Mouse (Mus musculus): ENCODE data around the gene Sipa1l3. TPM values are rescaled to one million over a fixed set of nuclear protein-coding genes. Genes with fewer than 3 reads are reported as not detected.
A peak's percentile ranks its signal among the peaks of the same experiment; 100 is the strongest.

The Sipa1l3 gene
- polyA plus RNA-seq, 2 experiments, result 16.2 to 39.0 TPM

DNA sequence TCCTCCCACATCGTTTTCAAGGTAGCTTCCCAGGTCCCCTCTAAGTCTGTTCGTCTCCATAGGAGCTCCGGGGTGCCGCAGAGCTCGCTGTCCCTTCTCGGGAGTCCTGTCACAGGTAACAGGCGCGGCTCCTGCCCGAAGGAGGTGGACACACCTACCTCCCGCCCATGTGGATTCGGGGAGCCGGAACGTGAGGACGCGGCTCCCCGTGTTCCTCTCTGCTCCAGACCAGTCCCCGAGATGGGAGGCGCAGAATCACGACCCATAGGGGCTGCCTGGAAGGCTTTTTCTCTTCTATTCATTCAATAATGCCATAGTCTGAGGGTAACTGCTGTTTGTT, 740 bp upstream of the Sipa1l3 start:
- no peaks in the 10 kb centered on the region for H3K9me3 ChIP-seq (ENCODE audit: control insufficient read depth, low read length)
- H3K27ac ChIP-seq (replicated peaks; ENCODE audit: low read depth, low read length), result peak overlapping the region; percentile 70
- H3K36me3 ChIP-seq (ENCODE audit: control insufficient read depth, insufficient read depth, low read length), result no peaks in the 10 kb centered on the region
- H3K4me3 ChIP-seq (replicated peaks; ENCODE audit: low read length), result peak overlapping the region; percentile 88
- under 1% methylated on average over 18 of the region's 19 CpGs for WGBS
- peaks cover 7% of the 10 kb centered on the region for H3K4me1 ChIP-seq (ENCODE audit: control insufficient read depth, insufficient read depth, low read length)
- ATAC-seq (ENCODE audit: low FRiP score, low read depth), result no peak
- TF ChIP-seq POLR2A (IDR thresholded peaks at IDR 0.05; ENCODE audit: borderline replicate concordance, extremely low read depth, insufficient read depth, insufficient read length), result no peak
- no peak for DNase-seq (ENCODE audit: low spot score)
- peak overlapping the region; percentile 81 for H3K9ac ChIP-seq (ENCODE audit: low read depth, low read length, severe bottlenecking)
- no peaks in the 10 kb centered on the region for H3K27me3 ChIP-seq (ENCODE audit: control insufficient read depth, insufficient read depth, low read length)
- peak overlapping the region; percentile 68 for H3K4me2 ChIP-seq (replicated peaks; ENCODE audit: low read depth, low read length, severe bottlenecking)

DNA sequence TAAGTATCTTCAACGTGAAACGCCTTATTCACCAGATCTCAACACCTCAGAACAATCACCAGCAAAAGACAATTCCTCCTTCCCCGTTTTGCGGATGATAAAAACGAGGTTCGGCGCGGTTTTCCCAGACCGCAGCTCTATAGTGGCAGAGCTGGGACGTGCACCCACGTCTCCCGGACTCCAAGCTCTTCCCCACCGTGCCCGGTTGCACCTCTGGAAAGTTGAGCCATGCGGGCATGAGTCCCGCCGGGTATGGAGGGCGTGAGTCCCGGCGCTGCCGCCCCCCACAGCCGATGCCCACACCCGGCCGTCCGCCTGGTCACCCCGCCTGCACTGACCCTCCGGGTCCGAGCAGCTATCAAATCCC, 404 bp downstream of the Sipa1l3 start:
- ATAC-seq (ENCODE audit: low FRiP score, low read depth) (peak; percentile 5), DNase-seq (ENCODE audit: low spot score) (peak; percentile 29)
- Histone ChIP-seq H3K27ac (replicated peaks; ENCODE audit: low read depth, low read length) (peak overlapping the region; percentile 7; the same call in 1 of the 2 replicates), H3K4me3 (replicated peaks; ENCODE audit: low read length) (peak overlapping the region; percentile 88), H3K4me2 (replicated peaks; ENCODE audit: low read depth, low read length, severe bottlenecking) (peak overlapping the region; percentile 68), H3K27me3 (ENCODE audit: control insufficient read depth, insufficient read depth, low read length) (no peaks in the 10 kb centered on the region), H3K9me3 (ENCODE audit: control insufficient read depth, low read length) (no peaks in the 10 kb centered on the region), H3K4me1 (ENCODE audit: control insufficient read depth, insufficient read depth, low read length) (peaks cover 7% of the 10 kb centered on the region), H3K9ac (ENCODE audit: low read depth, low read length, severe bottlenecking) (peak overlapping the region; percentile 81), H3K36me3 (ENCODE audit: control insufficient read depth, insufficient read depth, low read length) (no peaks in the 10 kb centered on the region)
- TF ChIP-seq POLR2A (IDR thresholded peaks at IDR 0.05; ENCODE audit: borderline replicate concordance, extremely low read depth, insufficient read depth, insufficient read length), result no peak
- 5% methylated on average over 18 of the region's 28 CpGs for WGBS

DNA sequence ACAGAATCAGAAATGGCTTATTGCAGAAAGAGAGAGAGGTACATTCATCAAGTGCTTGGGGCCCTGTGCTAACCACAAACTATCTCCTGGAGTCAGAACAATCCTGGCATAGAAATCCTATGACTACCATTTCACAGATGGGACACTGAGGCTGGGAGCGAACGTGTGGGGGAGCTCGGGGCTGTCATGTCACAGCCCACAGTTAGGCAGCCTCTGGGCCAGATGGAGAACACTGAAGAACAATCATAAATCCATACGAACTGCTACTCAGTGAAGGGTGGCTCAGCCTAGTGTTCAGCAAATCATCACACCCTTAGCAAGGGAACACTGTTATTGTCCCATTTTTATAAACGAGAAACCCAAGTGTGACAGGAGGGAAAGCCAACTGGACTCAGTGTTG, 1.3 kb downstream of the Sipa1l3 start:
- ATAC-seq (ENCODE audit: low FRiP score, low read depth), result no peak
- WGBS, result 61% methylated on average over 5 of the region's 5 CpGs
- Histone ChIP-seq H3K27ac (replicated peaks; ENCODE audit: low read depth, low read length) (no peak overlapping the region), H3K9me3 (ENCODE audit: control insufficient read depth, low read length) (no peaks in the 10 kb centered on the region), H3K9ac (ENCODE audit: low read depth, low read length, severe bottlenecking) (0 out of 2 replicates have a peak overlapping the region, but pooled peaks have one; percentile 4), H3K36me3 (ENCODE audit: control insufficient read depth, insufficient read depth, low read length) (no peaks in the 10 kb centered on the region), H3K4me3 (replicated peaks; ENCODE audit: low read length) (peak overlapping the region; percentile 88), H3K4me2 (replicated peaks; ENCODE audit: low read depth, low read length, severe bottlenecking) (peak overlapping the region; percentile 68), H3K27me3 (ENCODE audit: control insufficient read depth, insufficient read depth, low read length) (no peaks in the 10 kb centered on the region), H3K4me1 (ENCODE audit: control insufficient read depth, insufficient read depth, low read length) (peaks cover 8% of the 10 kb centered on the region)
- DNase-seq (ENCODE audit: low spot score), result no peak
- no peak for TF ChIP-seq POLR2A (IDR thresholded peaks at IDR 0.05; ENCODE audit: borderline replicate concordance, extremely low read depth, insufficient read depth, insufficient read length)

DNA sequence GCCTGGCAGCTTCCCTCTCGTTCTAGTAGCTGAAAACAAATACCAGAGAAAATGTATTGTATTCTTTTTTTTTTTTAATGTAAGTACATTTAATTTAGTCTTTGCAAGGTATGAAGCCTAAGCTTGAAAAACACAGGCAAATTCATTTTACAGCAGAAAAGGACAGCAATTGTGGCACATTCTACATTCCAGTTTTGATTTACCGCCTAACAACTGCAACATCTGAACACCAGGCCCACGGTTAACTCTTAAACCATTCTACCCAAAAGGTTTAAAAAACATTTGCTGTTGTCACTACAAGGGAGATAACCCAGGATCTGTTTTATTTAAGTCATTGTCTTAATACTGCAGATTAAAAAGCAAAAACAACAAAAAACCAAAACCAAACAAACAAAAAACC, 2.8 kb downstream of the Sipa1l3 start:
- Histone ChIP-seq H3K9me3 (ENCODE audit: control insufficient read depth, low read length) (no peaks in the 10 kb centered on the region), H3K4me3 (replicated peaks; ENCODE audit: low read length) (no peak overlapping the region), H3K4me2 (replicated peaks; ENCODE audit: low read depth, low read length, severe bottlenecking) (no peak overlapping the region), H3K9ac (ENCODE audit: low read depth, low read length, severe bottlenecking) (no peak overlapping the region), H3K36me3 (ENCODE audit: control insufficient read depth, insufficient read depth, low read length) (no peaks in the 10 kb centered on the region), H3K27me3 (ENCODE audit: control insufficient read depth, insufficient read depth, low read length) (no peaks in the 10 kb centered on the region), H3K4me1 (ENCODE audit: control insufficient read depth, insufficient read depth, low read length) (peaks cover 18% of the 10 kb centered on the region), H3K27ac (replicated peaks; ENCODE audit: low read depth, low read length) (no peak overlapping the region)
- no peak for ATAC-seq (ENCODE audit: low FRiP score, low read depth)
- TF ChIP-seq POLR2A (IDR thresholded peaks at IDR 0.05; ENCODE audit: borderline replicate concordance, extremely low read depth, insufficient read depth, insufficient read length), result no peak
- no peak for DNase-seq (ENCODE audit: low spot score)
- WGBS, result 68% methylated on average over 3 of the region's 3 CpGs

DNA sequence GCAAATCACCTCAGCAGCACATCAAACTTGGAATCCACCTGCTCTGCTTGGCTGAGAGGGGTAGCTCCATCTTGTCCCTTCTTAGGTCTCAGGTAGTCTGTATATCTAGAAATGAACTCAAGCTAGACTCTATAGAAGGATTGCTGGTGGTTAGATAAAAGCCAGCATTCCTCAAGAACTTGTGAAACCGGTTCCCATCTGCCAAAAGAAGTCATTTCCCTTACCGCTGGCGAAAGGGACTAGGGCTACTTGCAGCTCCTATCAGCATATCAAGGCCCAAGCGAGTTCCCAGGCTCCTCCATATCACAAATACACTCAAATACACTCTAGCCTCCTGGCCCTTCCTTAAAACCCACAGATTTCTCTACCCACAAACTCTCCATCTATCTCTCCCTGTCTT, 5.7 kb downstream of the Sipa1l3 start:
- no peak for TF ChIP-seq POLR2A (IDR thresholded peaks at IDR 0.05; ENCODE audit: borderline replicate concordance, extremely low read depth, insufficient read depth, insufficient read length)
- 56% methylated on average over 4 of the region's 4 CpGs for WGBS
- no peak for ATAC-seq (ENCODE audit: low FRiP score, low read depth)
- no peak overlapping the region for H3K9ac ChIP-seq (ENCODE audit: low read depth, low read length, severe bottlenecking)
- no peaks in the 10 kb centered on the region for H3K27me3 ChIP-seq (ENCODE audit: control insufficient read depth, insufficient read depth, low read length)
- no peak overlapping the region for H3K4me3 ChIP-seq (replicated peaks; ENCODE audit: low read length)
- H3K27ac ChIP-seq (replicated peaks; ENCODE audit: low read depth, low read length), result no peak overlapping the region
- DNase-seq (ENCODE audit: low spot score), result no peak
- H3K4me2 ChIP-seq (replicated peaks; ENCODE audit: low read depth, low read length, severe bottlenecking), result no peak overlapping the region
- H3K36me3 ChIP-seq (ENCODE audit: control insufficient read depth, insufficient read depth, low read length), result no peaks in the 10 kb centered on the region
- peaks cover 27% of the 10 kb centered on the region for H3K4me1 ChIP-seq (ENCODE audit: control insufficient read depth, insufficient read depth, low read length)
- no peaks in the 10 kb centered on the region for H3K9me3 ChIP-seq (ENCODE audit: control insufficient read depth, low read length)

All from limb, embryonic 14.5 days (tissue).